Mouse (Mus musculus) MEL-GATA-1-ER (cell line): ENCODE data around the gene Phactr1.

Experiments used
- DNase-seq: peaks from one replicate; pipeline ENCODE4 v3.0.0-alpha.2; 2012; ENCODE audit warnings: low read depth; ENCODE audit errors: extremely low read depth

Phactr1 gene

GRCm38 (mm10) chr13:42973561-42973960 lies 293.1 kb downstream of the Phactr1 start:
- DNase-seq = no peak

GRCm38 (mm10) chr13:42973961-42974360 lies 293.5 kb downstream of the Phactr1 start:
- no peak for DNase-seq

DNA sequence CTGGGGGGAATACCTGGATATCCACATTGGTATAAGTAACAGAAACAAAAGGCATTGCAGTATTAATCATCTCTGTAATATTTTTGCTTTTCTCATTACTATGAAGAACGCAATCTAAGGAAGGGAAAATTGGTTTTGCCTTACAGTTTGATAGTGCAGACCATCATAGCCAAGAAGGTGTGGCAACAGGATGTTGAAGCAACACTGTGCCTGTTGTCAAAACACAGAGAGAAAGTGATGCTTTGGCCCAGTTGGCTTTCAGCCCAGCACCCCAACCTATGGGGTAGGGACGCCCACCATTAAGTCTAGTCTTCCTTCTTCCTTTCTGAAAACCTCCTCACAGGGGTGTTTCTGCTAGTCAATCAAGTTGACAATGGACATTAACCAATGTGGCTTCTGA lies 294.1 kb downstream of the Phactr1 start:
- no peak for DNase-seq

- no peak for DNase-seq
Observed at GRCm38 (mm10) chr13:42976144-42976543, 295.7 kb downstream of the Phactr1 start.

GRCm38 (mm10) chr13:42976967-42977366 lies 296.5 kb downstream of the Phactr1 start:
- no peak for DNase-seq

DNA sequence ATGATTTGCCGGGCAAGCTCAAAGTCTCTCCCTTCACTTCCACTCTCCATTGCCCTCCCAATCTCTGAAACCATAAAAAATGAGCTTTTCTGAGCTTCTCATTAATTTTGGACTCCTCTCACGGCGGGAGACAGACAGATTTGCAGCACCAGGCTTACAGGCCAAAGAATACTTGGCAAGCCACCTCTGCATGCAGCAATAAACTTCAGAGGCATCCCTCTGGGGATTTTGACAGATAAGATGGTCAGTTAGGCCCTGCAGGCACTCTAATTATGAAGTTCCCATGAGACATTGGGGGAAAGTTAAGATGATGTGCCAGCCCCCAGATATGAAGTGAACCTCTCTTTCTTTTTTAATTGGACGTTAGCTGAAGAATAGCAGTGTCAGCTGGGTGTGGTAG lies 300.2 kb downstream of the Phactr1 start:
- DNase-seq = no peak

DNA sequence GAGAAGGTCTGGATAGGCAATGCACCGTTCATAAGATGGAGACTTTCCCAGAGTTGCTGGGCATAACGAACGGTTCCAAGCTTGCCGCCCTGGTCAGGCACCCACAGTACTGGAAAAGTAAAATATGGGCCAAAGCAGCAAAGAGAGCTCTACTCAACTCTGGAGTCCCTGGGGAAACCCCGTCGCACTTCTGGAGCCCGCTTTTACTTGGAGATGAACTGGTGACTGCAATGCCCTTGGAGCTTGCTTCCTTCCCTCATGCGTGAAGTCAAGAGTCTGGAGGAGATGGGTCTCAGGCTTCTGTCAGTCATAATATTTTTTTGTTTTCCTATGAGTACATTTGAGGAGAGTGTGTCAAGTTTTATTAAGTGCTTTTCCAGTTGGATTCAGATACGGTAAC lies 302.2 kb downstream of the Phactr1 start:
- no peak for DNase-seq

DNA sequence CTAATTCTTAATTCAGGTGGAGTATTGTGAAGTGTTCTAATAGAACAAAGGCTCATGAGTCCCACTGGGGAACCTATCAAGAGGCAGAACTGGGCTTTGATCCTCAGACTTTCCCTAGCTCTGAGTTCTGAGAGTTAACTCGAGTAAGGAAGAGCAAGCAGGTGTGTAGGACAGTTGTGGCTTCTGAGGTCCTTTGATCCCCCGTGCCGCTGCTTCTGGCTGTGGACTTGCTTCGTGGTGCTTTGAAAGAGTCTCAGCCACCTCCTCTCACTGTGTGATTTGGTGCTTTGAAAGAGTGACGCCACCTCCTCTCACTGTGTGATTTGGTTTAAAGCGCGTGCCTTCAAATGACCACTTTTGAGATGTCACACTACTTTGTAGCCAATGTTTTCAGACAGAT lies 305.4 kb downstream of the Phactr1 start:
- no peak for DNase-seq

DNA sequence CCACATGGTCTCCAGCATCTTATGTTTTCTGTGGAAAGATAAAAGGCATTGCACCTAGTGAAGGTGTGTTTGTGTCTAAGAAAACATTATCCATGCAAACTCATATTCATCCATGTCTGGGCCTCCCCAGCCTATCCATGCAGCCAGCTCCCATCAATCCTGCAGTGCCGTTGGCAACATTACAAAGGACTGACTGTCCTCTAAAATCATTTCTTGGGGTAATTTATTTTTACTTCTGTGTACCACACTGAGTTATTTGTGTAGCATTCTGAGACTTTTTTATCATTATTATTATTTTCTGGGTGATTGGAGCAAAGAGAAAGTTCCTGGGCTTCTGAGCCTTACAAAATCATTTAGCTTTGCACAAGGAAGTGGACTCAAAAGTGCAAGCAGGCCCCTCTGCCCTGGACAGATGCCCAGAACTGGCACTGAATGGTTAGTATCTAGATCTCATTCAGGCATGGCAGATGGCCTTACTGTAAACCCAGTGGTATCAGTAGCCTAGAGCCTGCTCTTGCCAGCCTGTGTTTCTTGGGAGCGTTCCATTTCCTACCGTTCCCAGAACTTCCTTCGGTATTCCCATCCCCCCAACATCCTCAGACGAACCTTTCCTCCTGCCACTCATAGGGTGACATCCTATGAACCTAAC lies 307.6 kb downstream of the Phactr1 start:
- no peak for DNase-seq

DNA sequence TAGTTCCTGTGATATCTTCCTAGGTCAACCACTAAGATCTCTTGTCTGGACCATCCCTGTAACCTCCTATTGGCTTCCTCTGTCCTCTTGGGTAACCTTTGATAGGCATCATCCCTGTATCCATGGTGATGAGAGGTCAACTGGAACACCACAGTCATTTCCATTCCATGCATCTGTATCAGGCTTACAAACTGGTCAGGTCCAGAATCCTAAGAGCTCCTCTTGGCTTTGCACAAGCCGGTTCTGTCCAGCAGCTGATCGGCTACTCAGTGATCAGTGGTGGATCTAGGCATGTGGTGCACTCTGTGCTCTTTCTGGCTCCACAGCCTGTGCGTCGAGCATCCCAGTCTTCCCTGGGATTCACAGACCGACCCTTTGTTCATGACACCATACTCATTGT lies 309.1 kb downstream of the Phactr1 start:
- DNase-seq = no peak

GRCm38 (mm10) chr13:42990051-42990450 lies 309.6 kb downstream of the Phactr1 start:
- DNase-seq = no peak

DNA sequence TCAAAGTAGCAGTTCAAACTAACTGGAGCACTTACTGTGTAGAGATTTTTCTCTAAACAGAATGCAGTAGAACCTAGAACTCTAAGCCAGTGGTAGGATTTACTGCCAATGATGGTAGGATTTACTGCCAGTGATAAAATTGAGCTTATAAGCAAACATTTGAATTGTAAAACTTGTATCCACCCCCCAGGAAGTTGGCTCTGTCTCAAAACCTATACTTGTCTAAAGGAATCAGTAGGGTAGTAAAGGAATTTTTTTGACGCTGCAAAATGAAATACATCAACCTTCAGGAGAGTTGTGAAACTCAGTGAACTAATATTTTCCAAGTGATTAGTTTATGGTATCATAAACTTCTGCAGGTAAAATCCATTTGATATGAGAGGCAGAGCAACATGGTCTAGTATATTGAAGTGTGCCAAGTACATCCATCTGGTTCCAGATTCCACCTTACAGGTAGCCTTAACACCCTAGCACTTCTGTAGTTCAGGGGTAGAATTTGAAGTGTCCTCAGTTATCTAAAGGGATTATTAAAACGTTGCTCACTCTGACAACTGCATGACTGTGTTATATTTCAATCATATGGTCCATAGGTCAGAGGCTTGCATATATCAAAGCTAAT lies 310.2 kb downstream of the Phactr1 start:
- DNase-seq = no peak

- DNase-seq = no peak
Observed at GRCm38 (mm10) chr13:42991164-42991563, 310.7 kb downstream of the Phactr1 start.

DNA sequence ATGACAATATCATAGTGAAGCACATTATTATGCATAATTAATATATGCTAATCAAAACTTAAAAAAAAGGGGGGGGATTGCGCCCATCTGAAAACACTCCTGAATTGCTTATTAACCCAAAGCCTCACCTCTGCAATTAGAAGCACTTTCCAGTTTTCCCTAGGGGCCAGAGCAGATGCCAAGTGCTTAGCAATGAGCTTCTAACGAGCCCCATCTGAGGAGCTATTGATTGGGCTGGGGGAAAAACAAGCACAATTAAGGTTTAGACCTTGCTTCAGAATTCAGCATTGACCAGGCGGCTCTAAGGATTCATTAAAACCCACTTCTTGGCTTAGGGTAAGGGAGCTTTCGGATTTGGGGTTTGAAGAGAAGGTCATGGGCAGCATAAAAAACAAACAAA lies 311.9 kb downstream of the Phactr1 start:
- DNase-seq = no peak

DNA sequence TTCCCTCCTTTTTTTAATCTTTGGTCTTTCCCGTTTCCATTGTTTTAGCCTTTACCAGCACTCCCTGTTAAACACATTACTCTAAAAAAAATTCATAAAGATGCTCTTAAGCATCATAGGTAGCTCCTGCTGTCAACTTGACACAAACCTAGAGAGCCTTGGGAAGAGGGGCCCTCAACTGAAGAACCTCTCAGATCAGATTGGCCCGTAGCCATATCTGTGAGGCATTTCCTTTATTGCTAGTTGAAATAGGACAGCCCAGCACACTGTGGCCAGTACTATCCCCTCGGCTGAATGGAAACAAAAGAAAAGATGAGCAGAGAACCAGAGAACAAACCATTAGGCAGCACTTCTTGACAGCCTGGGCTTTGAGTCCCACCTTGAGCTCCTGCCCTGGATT lies 313.9 kb downstream of the Phactr1 start:
- DNase-seq = no peak

DNA sequence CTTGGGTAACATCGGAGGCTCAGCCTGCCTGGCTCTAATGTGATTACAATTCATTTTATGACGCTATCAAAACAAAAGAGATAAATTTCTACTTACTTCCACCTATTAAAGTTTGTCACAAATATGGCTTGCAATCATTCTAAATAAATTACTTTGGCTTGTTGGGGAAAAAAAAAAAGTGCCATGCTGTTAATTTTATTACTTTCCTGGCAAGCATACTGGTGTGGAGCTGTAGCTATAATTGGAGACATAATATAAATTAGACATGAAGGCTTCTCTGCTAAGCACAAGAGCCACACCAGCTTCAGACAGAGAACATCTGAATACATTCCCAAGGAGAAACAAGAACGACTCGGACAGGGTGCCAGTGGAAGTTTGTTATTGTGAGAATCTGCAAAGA lies 315.8 kb downstream of the Phactr1 start:
- DNase-seq = no peak

GRCm38 (mm10) chr13:42999287-42999686 lies 318.9 kb downstream of the Phactr1 start:
- no peak for DNase-seq

- DNase-seq = no peak
Observed at GRCm38 (mm10) chr13:43005131-43005579, 324.7 kb downstream of the Phactr1 start.

- DNase-seq = no peak
Observed at GRCm38 (mm10) chr13:43008466-43008865, 328.0 kb downstream of the Phactr1 start.

GRCm38 (mm10) chr13:43009596-43009995 lies 329.2 kb downstream of the Phactr1 start:
- DNase-seq = no peak

DNA sequence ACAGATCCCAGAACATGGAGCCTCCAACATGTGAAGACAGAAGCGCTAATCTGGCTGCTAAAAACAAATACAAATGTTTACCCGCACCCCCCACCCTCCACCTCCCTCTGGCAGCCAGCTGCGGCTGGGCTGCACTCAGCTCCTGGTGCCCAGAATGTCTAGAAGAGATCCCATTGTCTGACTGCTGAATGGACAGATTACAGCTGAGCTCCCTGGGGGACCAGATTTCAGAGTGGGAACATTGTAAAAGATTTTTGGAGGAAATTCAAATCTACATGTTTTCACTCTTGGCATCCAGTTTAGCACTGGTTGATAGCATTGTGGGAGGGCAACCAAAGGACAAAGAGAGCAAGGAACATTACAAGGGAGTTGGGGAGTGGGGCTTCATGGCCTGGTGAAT lies 331.1 kb downstream of the Phactr1 start:
- no peak for DNase-seq

DNA sequence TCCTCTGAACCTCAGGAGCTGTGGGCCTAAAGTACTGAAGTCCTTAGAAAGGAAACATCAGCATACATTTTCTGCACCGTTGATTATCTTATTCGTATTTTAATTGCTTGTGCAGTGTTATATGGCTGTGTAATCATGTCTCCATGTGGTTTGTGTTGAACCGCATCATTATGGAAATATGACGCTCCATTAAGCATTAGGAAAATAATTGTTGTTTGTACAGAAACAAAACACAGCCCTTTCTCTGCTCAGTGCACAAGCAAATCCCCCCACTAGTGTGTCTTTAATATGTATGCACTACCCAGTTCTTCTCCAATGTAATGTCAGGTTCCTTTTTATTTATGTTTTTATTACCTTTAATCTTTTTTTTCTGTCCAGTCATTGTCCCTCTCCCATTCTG lies 333.6 kb downstream of the Phactr1 start:
- no peak for DNase-seq

DNA sequence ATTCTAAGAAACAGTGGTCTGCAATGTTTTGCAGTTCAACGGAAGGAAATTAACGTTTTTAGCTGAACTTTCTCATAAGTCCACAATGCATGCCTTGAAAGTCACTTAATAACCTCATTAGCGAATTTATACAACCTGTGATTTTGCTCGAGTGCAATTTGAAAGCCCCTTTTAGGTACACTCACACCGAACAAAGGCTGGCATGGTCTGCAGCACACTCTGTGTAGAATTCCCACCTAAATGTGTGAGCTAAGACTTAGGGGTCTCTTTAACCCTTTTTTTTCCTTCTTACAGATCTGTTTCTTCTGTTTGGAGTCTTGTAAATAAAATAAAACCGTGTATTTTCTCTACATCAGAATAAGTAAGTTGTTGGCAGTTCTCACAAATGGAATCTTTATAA lies 335.3 kb downstream of the Phactr1 start:
- DNase-seq = no peak
